Mouse (Mus musculus): ENCODE measurements around the gene Gm8773.

The Gm8773 gene

DNA sequence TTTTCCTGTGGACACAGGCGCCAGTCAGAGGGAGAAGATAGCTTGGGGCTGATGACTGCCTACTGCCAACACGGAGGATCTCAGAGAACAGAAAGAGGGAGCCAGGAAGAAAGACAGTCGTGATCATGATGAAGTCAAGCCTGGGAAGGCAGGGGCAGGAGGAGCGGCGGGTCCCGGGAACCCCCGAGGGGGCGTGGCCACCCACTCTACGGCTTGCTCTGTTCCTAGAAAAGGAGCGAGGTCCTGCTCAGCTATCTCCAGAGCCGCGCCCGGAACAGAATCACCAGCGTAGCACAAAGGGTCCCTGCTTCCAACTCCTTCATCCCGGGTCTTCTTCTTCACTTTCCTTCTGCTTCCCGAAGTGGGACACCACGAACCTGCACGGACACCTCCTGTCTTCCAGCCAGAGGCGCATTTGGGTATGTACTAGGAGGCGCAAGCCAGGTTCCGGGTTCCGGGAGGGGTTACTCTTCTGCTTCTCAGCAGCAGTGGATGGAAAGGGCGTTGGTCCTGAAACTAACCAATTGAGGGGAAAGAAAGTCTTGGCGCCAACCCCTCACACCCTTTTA lies at the start of gene Gm8773:
TSS of gene Gm8773 (plus strand) at position 51 of the 569 bp plus-strand sequence.
- DNase-seq (ENCODE audit: low spot score) = peak; percentile 61

DNA sequence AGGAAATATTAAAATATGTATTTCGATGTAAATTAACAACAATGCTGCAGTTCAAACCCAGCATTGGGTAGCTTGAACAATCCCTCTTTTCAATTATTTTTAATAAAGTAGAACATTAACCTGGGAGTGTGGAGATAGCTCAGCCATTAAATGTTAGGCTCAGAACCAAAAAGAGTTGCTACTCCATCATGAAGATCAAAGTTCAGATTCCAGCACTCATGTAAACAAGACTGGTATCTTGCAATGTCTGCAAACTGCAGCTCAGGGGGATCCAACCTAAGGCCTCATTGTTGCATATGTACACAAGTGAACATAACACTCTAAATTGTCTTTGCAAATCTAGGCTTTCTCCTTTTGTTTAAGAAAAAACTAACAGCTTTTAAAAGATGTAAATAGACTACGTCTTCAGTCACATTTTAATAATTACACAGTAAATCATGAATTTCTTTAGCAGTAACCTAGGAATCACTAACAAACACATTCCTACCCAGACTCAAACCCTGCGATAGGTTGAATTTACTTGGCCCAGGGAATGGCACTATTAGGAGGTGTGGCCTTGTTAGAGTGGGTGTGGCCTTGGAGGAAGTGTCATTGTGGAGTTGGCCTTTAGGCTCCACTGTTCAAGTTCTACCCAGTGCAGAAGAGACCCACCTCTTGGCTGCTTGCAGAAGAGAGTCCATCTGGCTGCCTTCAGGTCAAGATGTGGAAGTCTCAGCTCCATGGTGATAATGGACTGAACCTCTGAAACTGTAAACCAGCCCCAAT lies 39.8 kb upstream of the Gm8773 start:
- DNase-seq (ENCODE audit: low spot score) = no peak

DNA sequence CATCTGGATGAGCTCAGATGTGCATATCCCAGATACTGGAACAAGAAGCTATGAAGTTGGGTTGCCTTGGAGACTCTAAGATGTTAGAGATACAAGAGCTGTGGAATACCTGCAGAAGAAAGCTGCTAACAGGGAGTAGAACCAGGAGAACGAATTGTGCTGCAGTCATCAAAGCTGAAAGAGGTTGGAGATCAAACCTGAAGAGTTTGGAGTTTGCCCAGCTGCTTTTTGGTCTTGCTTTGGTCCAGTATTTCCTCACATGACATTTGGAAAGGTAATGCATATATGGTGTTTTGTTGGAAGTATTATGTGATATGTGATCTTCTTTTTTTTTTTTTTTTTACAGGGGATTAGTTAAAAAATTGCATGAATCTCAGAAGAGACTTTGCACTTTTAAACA lies 37.5 kb upstream of the Gm8773 start:
- DNase-seq (ENCODE audit: low spot score) = no peak

DNA sequence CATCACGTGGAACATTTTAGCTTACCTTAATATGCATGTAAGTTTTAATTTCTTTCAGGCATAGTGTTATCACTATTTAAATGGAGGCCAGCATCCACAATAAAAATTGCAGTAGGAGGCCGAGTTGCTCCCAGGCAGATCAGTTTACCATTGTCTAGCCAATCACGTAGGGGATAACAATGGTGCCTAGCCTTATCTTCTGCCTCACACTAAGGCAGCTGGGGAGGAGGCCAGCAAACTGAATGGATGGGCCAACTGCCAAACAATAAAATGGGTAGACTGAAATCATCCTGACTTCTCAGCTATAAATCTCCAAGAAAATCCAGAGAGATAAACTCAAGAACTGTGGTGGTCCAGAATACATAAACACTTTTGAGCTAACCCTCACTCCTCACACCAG lies 33.8 kb upstream of the Gm8773 start:
- no peak for DNase-seq (ENCODE audit: low spot score)

DNA sequence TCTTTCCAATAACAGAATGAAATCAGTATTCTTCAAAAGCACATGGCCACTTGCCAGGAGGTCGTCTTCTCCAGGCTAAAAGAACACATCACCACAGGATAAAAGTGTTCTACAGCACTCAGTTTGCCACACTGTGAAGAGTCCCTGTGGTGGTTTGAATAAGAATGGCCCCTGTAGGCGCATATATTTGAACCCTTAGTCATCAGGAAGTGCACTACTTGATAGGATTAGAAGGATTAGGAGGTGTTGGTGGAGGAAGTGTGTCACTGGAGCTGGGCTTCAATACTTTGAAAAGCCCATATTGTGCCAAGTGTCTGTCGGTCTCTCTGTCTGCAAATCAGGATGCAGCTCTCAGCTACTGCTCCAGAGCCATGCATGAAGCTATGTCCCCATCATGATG lies 33.2 kb upstream of the Gm8773 start:
- DNase-seq (ENCODE audit: low spot score) = no peak

DNA sequence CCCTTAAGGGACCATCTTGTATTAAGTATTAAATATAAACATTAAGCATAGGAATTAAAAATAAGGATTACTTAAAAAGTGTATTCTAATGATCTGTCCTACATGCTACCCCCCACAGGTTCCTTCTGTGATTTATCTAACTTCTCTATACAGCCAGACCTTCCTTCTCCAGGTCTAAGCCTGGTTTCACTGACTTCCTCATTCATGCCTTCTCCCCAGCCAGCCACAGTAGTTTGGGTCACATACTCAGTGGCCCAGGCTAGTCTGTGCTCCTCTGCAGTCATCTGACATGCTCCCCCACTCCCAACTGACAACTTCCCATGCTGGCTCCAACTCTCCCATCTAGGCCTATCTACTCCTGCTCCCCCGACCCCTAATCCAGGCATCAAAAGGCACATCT lies 22.5 kb upstream of the Gm8773 start:
- DNase-seq (ENCODE audit: low spot score) = no peak

DNA sequence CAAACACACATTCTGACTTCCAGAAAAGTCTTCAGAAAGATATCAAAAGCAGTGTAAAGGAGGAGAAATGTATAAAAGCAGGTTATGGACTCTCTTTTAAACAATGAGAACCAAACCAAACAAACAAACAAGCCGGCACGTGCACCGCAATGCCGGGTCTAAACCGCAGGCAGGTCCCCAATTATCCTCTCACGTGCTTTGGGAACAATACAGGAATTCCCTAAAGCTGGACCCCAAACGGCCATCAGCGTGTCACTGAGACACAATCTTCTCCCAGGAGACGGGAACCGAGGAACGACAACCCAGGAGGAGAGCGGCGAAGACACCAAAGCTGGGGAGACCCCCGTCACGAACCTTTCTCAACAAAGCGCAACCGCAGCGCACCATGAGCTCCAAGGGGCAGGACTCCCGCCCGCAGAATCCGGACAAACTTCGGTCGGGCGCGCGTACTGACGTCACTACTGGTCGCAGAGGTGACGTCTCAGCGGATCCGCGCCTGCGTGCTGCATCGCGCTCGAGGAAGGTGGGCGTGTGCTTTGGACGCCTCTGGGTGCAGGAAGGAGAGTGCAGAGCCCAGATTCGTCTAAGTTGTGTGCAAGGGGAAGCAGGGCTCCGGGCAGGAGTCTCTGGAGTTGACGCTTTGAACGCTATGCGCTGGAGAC lies 14.4 kb upstream of the Gm8773 start, which contains the start of gene Gtpbp10:
TSS of gene Gtpbp10 (minus strand) at position 460 of the 662 bp plus-strand sequence.
- peak; percentile 96 for DNase-seq (ENCODE audit: low spot score)

DNA sequence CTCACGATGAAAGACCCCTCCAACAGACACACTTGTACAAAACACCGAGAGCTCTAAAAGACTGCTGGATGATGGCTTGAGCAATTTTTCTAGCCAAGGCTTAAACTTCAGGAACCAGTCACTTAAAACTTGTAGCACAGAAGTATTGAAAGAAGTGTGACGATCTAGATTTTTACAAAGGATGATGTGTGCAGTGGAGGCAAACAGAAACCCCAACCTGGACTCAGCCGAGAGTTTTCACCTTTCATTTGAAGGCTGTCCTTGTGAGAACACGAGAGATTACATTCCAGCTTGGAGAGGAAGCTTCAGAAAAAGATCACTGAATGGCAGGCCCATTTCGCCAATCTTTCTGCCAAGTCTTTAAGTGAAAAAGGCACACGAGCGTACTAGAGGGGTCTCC lies 13.8 kb upstream of the Gm8773 start:
- DNase-seq (ENCODE audit: low spot score) = no peak

DNA sequence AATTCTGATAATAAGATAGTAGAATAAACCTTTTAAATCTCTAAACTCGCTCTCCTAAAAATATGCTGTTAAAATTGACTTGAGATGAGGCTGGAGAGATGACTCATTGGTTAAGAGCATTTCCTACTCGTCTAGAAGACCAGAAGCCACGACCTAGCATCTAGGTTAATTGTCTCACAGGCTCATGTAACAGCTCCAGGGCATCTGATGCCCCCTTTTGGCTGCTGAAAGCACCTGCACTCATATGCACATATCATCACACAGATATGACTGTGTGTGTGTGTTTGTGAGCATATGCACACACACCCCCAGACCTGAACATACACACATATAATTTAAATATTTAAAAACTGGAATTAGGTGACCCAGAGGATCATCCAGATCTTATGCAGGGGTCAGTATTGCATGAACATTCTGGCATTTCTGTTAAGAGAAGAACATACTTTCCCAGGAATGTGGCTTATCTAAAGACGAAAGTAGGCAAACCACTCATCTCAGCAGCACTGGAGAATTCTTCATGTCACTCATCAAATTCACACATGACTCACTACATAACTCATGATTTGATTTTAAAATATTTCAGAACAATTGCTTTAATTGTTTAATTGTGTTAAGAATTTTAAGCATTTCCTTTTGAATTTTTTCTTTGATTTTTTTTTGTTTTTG lies 12.4 kb upstream of the Gm8773 start:
- no peak for DNase-seq (ENCODE audit: low spot score)

DNA sequence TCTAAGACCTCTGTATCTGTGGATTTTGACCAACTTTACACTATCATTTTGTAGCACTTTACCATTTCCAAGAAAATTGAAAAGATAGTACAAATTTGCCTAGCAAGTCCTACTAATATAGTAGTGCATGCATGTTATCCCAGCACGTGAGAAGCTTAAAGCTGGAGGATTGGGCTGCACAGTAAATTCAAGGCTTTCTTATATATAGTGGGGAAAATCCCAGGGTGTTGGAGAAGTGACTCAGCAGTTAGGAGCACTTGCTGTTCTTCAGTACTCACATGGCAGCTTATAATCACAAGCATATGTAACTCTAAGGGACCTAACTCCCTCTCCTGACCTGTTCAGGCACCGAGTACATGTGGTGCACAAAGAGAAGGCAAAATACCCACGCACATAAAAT lies 11.2 kb upstream of the Gm8773 start:
- DNase-seq (ENCODE audit: low spot score) = no peak

DNA sequence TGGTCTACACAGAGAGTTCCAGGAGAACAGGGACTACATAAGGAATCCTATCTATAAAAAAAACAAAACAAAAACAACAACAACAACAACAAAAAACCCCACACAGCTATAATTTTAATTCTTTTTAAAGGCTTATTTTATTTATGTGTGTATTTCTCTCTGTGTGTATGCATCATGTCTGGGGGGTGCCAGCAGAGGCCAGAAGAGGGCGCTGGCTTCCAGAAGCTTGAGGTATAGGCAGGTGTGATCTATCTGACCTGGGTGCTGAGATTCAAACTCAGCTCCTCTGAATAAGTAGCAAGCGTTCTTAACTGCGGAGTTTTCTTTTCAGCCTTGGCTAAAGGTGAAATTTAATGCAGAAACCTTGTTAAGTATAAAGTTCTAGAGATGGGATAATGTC lies 14.1 kb downstream of the Gm8773 start:
- no peak for DNase-seq (ENCODE audit: low spot score)

DNA sequence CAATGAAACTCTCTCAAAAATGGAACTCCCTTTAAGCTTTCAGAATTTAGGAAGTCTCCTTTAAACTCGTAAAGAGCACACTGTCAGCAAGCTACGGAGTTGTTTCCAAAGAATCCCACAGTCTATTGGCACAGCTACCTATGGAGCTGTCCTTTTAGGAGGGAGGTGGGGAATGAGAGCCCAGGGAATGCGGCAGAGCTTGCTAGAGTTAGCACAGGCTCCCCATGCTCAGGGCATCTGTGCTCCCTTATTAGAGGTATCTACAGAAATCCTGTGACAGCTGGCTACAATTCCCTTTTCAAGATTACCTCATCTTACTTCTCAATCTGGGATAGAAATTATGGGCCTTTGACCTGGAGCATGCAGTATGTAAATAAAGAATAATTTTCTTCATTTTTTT lies 36.9 kb downstream of the Gm8773 start:
- DNase-seq (ENCODE audit: low spot score) = no peak

DNA sequence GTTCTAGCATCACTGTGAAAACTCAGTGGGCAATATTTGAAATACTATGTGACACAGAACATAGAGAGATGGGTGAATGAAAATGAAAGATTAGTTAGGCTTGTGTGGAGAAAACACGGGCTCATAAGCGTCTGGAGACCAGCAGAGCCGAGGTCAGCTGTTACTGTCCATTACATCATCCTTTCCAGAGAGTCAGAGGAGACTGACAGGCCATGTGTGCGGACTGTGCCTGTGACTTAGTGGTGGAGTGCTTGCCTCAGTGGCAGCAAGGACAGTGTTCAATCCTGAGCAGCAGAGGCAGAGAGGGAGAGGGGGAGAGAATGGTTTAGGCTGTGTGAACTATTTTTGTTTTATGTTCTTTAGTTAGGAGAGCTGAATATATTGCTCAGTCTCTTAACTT lies 44.7 kb downstream of the Gm8773 start:
- no peak for DNase-seq (ENCODE audit: low spot score)

DNA sequence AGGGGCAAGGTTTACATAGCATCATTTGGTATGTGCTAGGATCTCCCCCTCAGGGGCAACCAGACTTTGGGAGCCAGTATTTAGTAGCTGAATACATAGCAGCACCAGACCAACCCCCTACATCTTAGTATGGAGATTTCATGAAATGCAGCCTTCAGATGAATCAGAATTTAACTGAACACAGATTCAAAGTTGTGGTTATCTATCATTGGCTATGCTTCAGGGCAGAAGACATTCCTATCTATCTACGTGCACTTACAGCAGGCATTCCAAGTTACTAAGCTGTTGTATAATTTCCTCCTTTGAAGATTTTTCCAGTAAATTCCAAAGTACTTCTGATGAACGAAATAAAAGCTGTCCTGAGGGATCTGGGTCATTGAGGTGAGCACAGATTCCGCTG lies 51.9 kb downstream of the Gm8773 start:
- DNase-seq (ENCODE audit: low spot score) = no peak

All from embryo, embryonic 10.5 days (tissue).